Mouse (Mus musculus) embryonic facial prominence, embryonic 14.5 days (tissue): Measurements from ENCODE around the gene Zfp385b. TPM values are rescaled to one million over a fixed set of nuclear protein-coding genes. Genes with fewer than 3 reads are reported as not detected.
"Not testable (repeated sequence)": the region's sequence is repeated elsewhere in the genome, so short reads cannot be mapped to it uniquely, and the experiment has no call there.

Experiments
- ATAC-seq: fragments of 200-750 bp; cut with Nextera tagmentation; 2 replicates; pipeline ENCODE4 v1.8.0; 2017; ENCODE audit warnings: low read depth, moderate number of reproducible peaks, moderate TSS enrichment
- DNase-seq: peaks from one replicate; pipeline ENCODE4 v3.0.0-alpha.2; 2015; ENCODE audit warnings: low spot score
- H3K27ac ChIP-seq: fragments of 300-500 bp; sonication (generic); replicated peaks from 2 replicates; pipeline ENCODE4 v1.5.1; 2014; ENCODE audit warnings: low read depth, mild to moderate bottlenecking, low read length, moderate library complexity
- H3K27me3 ChIP-seq: fragments of 300-500 bp; sonication (generic); replicated peaks from 2 replicates; pipeline ENCODE4 v1.6.1; 2014; ENCODE audit warnings: low read length; ENCODE audit not compliant: control insufficient read depth, insufficient read depth
- H3K36me3 ChIP-seq: fragments of 300-500 bp; sonication (generic); 2 replicates; pipeline ENCODE4 v1.6.1; 2014; ENCODE audit warnings: low read length, mixed read lengths; ENCODE audit not compliant: control insufficient read depth, insufficient read depth
- H3K4me1 ChIP-seq: fragments of 300-500 bp; sonication (generic); 2 replicates; pipeline ENCODE4 v1.6.1; 2014; ENCODE audit warnings: antibody characterized with exemption, low read length; ENCODE audit not compliant: control insufficient read depth, insufficient read depth
- H3K4me2 ChIP-seq: fragments of 300-500 bp; sonication (generic); 2 replicates; pipeline ENCODE4 v1.6.1; 2014; ENCODE audit warnings: low read depth, mild to moderate bottlenecking, low read length, moderate library complexity, mixed read lengths
- H3K4me3 ChIP-seq: fragments of 300-500 bp; sonication (generic); 2 replicates; pipeline ENCODE4 v1.5.1; 2014; ENCODE audit warnings: low read depth, mild to moderate bottlenecking, low read length
- H3K9ac ChIP-seq: fragments of 300-500 bp; sonication (generic); 2 replicates; pipeline ENCODE4 v1.6.1; 2014; ENCODE audit warnings: low read depth, mild to moderate bottlenecking, low read length, moderate library complexity, mixed read lengths
- H3K9me3 ChIP-seq: fragments of 300-500 bp; sonication (generic); 2 replicates; pipeline ENCODE4 v1.6.1; 2016; ENCODE audit warnings: low read length; ENCODE audit not compliant: control insufficient read depth
- WGBS: fragments of 180-500 bp; shearing (Covaris S2); extraction: QIAGEN DNeasy Blood & Tissue Kit; methylation state at CpG from one replicate; pipeline ENCODE4 v1.1.7; 2014; 5-methylcytosine and 5-hydroxymethylcytosine counted together
- polyA plus RNA-seq: library from polyadenylated mRNA; unstranded; fragments of >200 nt; fragmentation: Nextera tagmentation; extraction: Ambion mirVana; gene quantifications from 2 replicates; pipeline ENCODE4 v1.2.1, GENCODE M21; 2014

Gene Zfp385b
- polyA plus RNA-seq, 1 experiment from 2014 or later = 8.9 TPM

DNA sequence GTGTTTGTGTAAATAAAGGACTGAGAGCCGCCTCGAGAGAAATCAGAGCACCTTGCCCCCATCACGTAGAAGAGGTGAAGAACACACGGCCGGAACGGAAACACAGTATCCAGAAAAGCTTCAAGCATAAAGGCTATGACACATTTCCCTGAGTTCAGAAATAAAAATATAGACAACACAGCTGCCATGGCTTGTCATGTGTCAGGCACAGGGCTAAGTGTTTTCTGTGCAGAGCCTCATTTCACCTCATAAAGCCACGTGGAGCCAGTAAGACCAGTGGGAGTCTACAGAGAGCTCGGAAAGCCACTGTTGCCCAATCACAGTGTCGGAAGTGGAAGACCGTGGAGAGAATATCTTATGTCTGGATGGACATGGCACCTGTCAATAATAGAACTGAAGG, 358.0 kb downstream of the Zfp385b start:
- DNase-seq (no peak), ATAC-seq (no peak)
- 83% methylated on average over 10 of the region's 10 CpGs for WGBS
- no peaks in the 10 kb centered on the region for H3K4me1 ChIP-seq
- H3K36me3 ChIP-seq = no peaks in the 10 kb centered on the region
- no peak overlapping the region for H3K9ac ChIP-seq
- no peak overlapping the region for H3K4me3 ChIP-seq
- H3K27ac ChIP-seq = no peak overlapping the region
- no peaks in the 10 kb centered on the region for H3K27me3 ChIP-seq
- H3K4me2 ChIP-seq = no peak overlapping the region
- no peaks in the 10 kb centered on the region for H3K9me3 ChIP-seq

DNA sequence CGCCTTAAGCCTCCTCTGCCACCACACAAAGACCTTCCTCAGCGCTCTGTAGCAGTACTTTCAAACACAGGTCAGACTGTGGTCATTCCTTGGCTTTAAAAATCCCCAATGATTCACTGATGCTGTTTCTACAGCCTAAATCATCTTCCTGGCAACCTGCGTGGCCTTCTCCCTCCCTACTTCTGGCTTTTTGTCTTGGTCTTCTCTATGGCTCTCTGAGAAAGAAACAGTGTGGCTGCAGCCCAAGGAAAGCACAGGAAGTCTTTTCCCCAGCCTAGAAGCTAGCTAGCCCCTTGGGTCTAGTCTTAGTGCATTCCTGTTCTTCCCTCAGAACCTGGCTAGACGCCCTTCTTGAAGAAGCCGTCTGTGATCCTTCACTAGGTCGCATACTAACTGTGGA, 359.4 kb downstream of the Zfp385b start:
- Histone ChIP-seq H3K27ac (no peak overlapping the region), H3K4me2 (no peak overlapping the region), H3K36me3 (no peaks in the 10 kb centered on the region), H3K4me1 (no peaks in the 10 kb centered on the region), H3K4me3 (no peak overlapping the region), H3K9ac (no peak overlapping the region), H3K27me3 (no peaks in the 10 kb centered on the region), H3K9me3 (no peaks in the 10 kb centered on the region)
- DNase-seq (no peak), ATAC-seq (no peak)
- WGBS = 76% methylated on average over 6 of the region's 6 CpGs

DNA sequence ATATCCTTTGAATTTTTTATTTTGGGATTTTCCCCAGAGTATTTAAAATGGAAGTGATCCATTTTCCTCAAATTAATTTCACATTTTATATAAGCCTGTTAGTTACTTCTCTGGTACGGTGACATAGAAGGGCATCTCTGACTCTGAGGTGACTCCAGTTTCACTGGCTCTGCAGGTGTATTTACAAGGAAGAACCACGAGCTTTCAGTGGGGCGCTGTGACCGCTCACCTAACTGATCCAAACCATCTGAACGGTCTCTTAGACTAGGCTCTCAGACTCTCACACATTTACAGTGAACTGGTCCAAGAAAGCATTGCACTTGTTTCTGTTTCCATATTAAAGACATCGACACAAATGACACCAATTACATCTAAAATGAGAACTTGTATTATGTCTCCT, 361.0 kb downstream of the Zfp385b start:
- Histone ChIP-seq H3K4me3 (no peak overlapping the region), H3K4me1 (no peaks in the 10 kb centered on the region), H3K9ac (no peak overlapping the region), H3K36me3 (no peaks in the 10 kb centered on the region), H3K4me2 (no peak overlapping the region), H3K27me3 (no peaks in the 10 kb centered on the region), H3K27ac (no peak overlapping the region), H3K9me3 (no peaks in the 10 kb centered on the region)
- ATAC-seq (no peak), DNase-seq (no peak)
- WGBS = 84% methylated on average over 6 of the region's 6 CpGs

DNA sequence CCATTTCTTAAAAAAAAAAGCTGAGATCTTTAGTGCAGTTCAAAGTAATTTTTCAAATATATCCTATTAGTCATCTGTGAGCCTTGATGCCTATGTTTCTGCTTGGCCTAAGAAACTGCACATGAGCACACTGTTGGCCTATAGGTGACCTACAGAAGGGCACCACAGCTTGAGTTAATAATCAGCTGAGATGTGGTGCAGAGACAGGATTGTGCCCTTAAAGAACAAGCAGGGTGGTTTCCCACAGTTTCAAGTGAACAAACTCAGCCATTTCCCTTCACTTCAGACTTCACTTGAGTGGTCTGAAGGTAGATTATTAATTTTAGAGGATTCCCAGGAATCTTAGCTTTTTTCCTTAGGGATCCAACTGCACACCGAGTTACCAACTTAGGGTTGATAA, 362.3 kb downstream of the Zfp385b start:
- Histone ChIP-seq H3K36me3 (no peaks in the 10 kb centered on the region), H3K4me2 (no peak overlapping the region), H3K9me3 (no peaks in the 10 kb centered on the region), H3K4me1 (no peaks in the 10 kb centered on the region), H3K27me3 (no peaks in the 10 kb centered on the region), H3K4me3 (no peak overlapping the region), H3K9ac (no peak overlapping the region), H3K27ac (no peak overlapping the region)
- DNase-seq (no peak), ATAC-seq (no peak)
- WGBS = 60% methylated on average over 1 of the region's 1 CpGs

DNA sequence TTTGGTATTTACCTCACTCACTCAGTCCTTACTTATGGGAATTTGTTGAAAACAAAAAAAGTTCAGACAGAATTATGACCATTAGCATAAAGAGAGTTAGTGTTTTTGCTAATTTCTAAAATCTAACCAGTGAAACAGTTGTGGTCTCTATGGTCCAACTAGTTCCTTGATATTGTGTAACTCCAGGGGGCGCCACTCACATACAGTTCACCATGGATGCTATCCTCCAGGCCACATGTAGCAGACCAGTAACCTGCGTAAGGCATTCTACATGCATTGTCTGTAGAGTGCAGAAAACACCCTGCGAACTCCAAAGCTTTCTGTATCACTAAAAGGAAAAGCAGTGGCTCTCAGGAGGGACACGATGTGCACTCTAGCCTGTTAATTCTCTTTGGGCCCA, 362.8 kb downstream of the Zfp385b start:
- H3K27me3 ChIP-seq = no peaks in the 10 kb centered on the region
- H3K4me1 ChIP-seq = no peaks in the 10 kb centered on the region
- no peaks in the 10 kb centered on the region for H3K9me3 ChIP-seq
- WGBS = 46% methylated on average over 4 of the region's 4 CpGs
- no peak overlapping the region for H3K4me2 ChIP-seq
- no peak overlapping the region for H3K4me3 ChIP-seq
- ATAC-seq = peak; percentile 72; the same call in 1 of the 2 replicates
- no peak overlapping the region for H3K27ac ChIP-seq
- no peak overlapping the region for H3K9ac ChIP-seq
- H3K36me3 ChIP-seq = no peaks in the 10 kb centered on the region
- peak; percentile 70 for DNase-seq

DNA sequence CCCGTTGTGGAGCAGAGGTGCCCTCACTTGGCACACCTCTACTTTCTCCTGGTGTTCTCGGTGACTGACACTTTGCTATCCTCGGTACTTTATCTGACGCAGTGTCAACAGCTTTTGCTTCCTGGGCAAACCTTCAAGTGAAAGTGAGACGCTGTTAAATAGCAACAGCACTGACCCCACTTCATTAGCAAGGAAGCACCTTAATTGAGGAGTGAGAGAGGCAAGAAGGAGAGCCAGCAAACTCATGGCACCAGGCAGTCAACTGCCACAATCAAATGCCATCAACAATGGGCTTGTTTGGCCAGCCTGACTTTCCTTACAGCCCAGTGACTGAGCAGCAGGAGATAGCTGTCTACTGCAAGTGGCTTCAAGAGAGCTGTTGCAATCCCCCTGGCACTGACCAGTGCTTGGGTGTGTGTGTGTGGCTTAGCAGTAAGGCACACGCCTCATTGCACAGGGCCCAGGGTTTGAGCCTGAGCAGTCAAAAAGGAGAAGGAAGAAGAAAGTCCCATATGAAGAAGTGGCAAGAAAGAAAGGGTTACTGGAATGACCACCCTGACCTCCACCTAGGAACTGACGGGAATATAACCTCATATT, 365.0 kb downstream of the Zfp385b start:
- ATAC-seq (no peak), DNase-seq (no peak)
- no peaks in the 10 kb centered on the region for H3K27me3 ChIP-seq
- H3K36me3 ChIP-seq = no peaks in the 10 kb centered on the region
- no peak overlapping the region for H3K4me2 ChIP-seq
- H3K4me3 ChIP-seq = no peak overlapping the region
- no peaks in the 10 kb centered on the region for H3K9me3 ChIP-seq
- no peaks in the 10 kb centered on the region for H3K4me1 ChIP-seq
- H3K9ac ChIP-seq = no peak overlapping the region
- WGBS = 69% methylated on average over 7 of the region's 7 CpGs
- no peak overlapping the region for H3K27ac ChIP-seq

DNA sequence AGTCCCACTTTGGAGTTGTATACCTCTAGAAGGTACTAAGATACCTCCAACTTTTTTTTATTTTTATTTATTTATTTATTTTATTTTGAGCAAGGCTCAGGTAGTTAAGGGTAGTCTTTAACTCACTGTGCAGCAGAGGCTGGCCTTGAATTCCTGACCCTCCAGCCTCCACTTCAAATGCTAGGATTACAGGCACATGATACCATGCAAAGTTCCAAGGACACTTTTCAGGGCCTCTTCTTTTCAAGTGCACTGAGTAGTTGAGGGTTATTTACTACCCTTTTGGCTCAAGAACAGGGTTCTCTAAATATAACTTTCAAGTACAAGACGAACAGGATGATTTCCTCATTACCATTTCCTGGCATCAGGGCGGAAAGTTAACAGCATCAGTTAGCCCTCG, 365.7 kb downstream of the Zfp385b start:
- Histone ChIP-seq H3K4me1 (no peaks in the 10 kb centered on the region), H3K27me3 (no peaks in the 10 kb centered on the region), H3K4me3 (no peak overlapping the region), H3K27ac (no peak overlapping the region), H3K4me2 (no peak overlapping the region), H3K9me3 (no peaks in the 10 kb centered on the region), H3K36me3 (no peaks in the 10 kb centered on the region), H3K9ac (no peak overlapping the region)
- 57% methylated on average over 3 of the region's 3 CpGs for WGBS
- ATAC-seq (no peak), DNase-seq (no peak)

DNA sequence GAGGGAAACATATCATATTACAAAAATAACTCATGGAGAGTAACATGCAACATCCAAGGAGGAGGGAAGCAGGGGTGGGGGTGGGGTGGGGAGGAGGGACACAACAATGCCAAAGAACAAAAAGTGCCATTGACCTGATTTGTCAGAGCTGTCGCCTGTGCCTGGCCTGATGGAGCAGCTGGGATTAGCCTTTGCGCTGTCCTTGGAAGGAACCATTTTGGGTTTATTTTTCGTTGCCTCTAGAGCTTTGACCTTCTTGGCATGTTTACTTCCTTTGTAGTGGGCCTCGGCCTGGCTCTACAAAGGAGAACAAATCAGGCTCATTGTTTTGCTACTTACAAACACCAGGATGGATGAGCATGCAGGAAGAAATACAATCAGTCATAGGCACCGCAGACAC, 369.4 kb downstream of the Zfp385b start:
- not testable (repeated sequence) for H3K27me3 ChIP-seq, H3K9ac ChIP-seq, H3K4me3 ChIP-seq, H3K4me1 ChIP-seq, H3K27ac ChIP-seq, ATAC-seq, H3K9me3 ChIP-seq, DNase-seq, H3K4me2 ChIP-seq, H3K36me3 ChIP-seq
- 56% methylated on average over 5 of the region's 5 CpGs for WGBS

DNA sequence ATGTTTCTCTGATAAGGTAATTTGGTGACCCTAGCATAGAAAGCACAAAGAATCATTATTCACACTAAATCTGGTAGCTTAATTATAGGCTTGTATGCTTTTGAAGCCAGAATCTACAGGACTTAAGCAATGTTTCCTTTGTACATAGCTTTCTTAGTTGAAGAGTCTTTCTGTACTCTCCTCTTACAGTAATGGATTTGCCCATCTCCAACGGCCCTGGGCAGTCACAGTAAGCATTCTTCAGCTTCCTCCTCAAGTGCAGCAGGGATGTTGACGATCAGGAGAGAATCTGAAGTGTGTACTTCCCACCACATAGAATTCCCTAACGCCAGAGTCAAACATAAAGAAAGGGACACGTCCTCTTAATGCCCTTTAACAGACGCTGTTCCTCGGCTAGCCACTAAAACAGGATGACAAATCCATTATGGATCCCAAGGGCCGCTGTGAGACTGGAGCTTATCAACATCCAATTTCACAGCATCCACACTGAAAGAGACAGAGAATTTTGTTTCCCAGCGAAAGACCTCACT, 370.4 kb downstream of the Zfp385b start:
- Histone ChIP-seq H3K27me3 (no peaks in the 10 kb centered on the region), H3K9me3 (no peaks in the 10 kb centered on the region), H3K4me3 (no peak overlapping the region), H3K4me1 (no peaks in the 10 kb centered on the region), H3K36me3 (no peaks in the 10 kb centered on the region), H3K27ac (no peak overlapping the region), H3K9ac (no peak overlapping the region), H3K4me2 (no peak overlapping the region)
- 36% methylated on average over 8 of the region's 8 CpGs for WGBS
- DNase-seq = no peak
- no peak for ATAC-seq
